Mouse (Mus musculus): Measurements from ENCODE around the gene Hap1. TPM values are rescaled to one million over a fixed set of nuclear protein-coding genes. Genes with fewer than 3 reads are reported as not detected.
"Not testable (repeated sequence)": the region's sequence is repeated elsewhere in the genome, so short reads cannot be mapped to it uniquely, and the experiment has no call there.

Hap1 gene
- polyA plus RNA-seq, 1 experiment from 2014 or later, result 8.0 TPM

- H3K27me3 ChIP-seq (replicated peaks), result peaks cover 62% of the 10 kb centered on the region
- peaks cover 6% of the 10 kb centered on the region for H3K4me1 ChIP-seq
- peak overlapping the region; percentile 41; the same call in 1 of the 2 replicates for H3K9ac ChIP-seq
- H3K4me2 ChIP-seq, result no peak overlapping the region; the same call in 1 of the 2 replicates
- H3K36me3 ChIP-seq, result no peaks in the 10 kb centered on the region
- 29% methylated on average over 10 of the region's 10 CpGs for WGBS
- no peak overlapping the region for H3K4me3 ChIP-seq
- no peak for ATAC-seq (ENCODE audit: extremely low read depth, insufficient number of reproducible peaks, low FRiP score, low TSS enrichment)
- no peaks in the 10 kb centered on the region for H3K9me3 ChIP-seq
- H3K27ac ChIP-seq (replicated peaks), result no peak overlapping the region
These were observed 3.7 kb downstream of the Hap1 start for GRCm38 (mm10) chr11:100352076-100352857.

- Histone ChIP-seq H3K4me2 (no peak overlapping the region), H3K36me3 (no peaks in the 10 kb centered on the region), H3K27ac (replicated peaks) (no peak overlapping the region), H3K4me3 (no peak overlapping the region), H3K4me1 (no peaks in the 10 kb centered on the region), H3K27me3 (replicated peaks) (peaks cover 5% of the 10 kb centered on the region), H3K9me3 (no peaks in the 10 kb centered on the region), H3K9ac (no peak overlapping the region)
- 80% methylated on average over 10 of the region's 10 CpGs for WGBS
- no peak for ATAC-seq (ENCODE audit: extremely low read depth, insufficient number of reproducible peaks, low FRiP score, low TSS enrichment)
These were observed 11.7 kb downstream of the Hap1 start for GRCm38 (mm10) chr11:100344269-100344668.

- peaks cover 8% of the 10 kb centered on the region for H3K4me1 ChIP-seq
- H3K27ac ChIP-seq (replicated peaks), result no peak overlapping the region
- WGBS, result 55% methylated on average over 3 of the region's 3 CpGs
- no peaks in the 10 kb centered on the region for H3K36me3 ChIP-seq
- H3K4me2 ChIP-seq, result no peak overlapping the region
- no peak for ATAC-seq (ENCODE audit: extremely low read depth, insufficient number of reproducible peaks, low FRiP score, low TSS enrichment)
- H3K9me3 ChIP-seq, result no peaks in the 10 kb centered on the region
- no peak overlapping the region for H3K9ac ChIP-seq
- H3K27me3 ChIP-seq (replicated peaks), result no peaks in the 10 kb centered on the region
- H3K4me3 ChIP-seq, result no peak overlapping the region
These were observed 20.2 kb downstream of the Hap1 start for GRCm38 (mm10) chr11:100335731-100336130.

GRCm38 (mm10) chr11:100333944-100334457 lies 21.9 kb downstream of the Hap1 start, which contains the start of gene Gast:
TSS of gene Gast (plus strand) at chr11:100334407.
- Histone ChIP-seq H3K36me3 (no peaks in the 10 kb centered on the region), H3K4me2 (no peak within 1 kb of the TSS), H3K27me3 (replicated peaks) (peaks cover 4% of the 10 kb centered on the region; the same call in 1 of the 2 replicates), H3K9ac (no peak within 1 kb of the TSS), H3K9me3 (no peaks in the 10 kb centered on the region), H3K27ac (replicated peaks) (no peak within 1 kb of the TSS), H3K4me3 (no peak within 1 kb of the TSS), H3K4me1 (peaks cover 8% of the 10 kb centered on the region)
- ATAC-seq (ENCODE audit: extremely low read depth, insufficient number of reproducible peaks, low FRiP score, low TSS enrichment), result no peak
- 73% methylated on average over 6 of the region's 6 CpGs for WGBS

GRCm38 (mm10) chr11:100332766-100333515 lies 23.0 kb downstream of the Hap1 start:
- H3K27ac ChIP-seq (replicated peaks), result no peak overlapping the region
- H3K27me3 ChIP-seq (replicated peaks), result peaks cover 4% of the 10 kb centered on the region; the same call in 1 of the 2 replicates
- ATAC-seq (ENCODE audit: extremely low read depth, insufficient number of reproducible peaks, low FRiP score, low TSS enrichment), result no peak

GRCm38 (mm10) chr11:100330816-100331375 lies 25.0 kb downstream of the Hap1 start:
- H3K4me2 ChIP-seq; H3K36me3 ChIP-seq; H3K4me3 ChIP-seq; H3K9me3 ChIP-seq; H3K27ac ChIP-seq (replicated peaks); H3K9ac ChIP-seq; H3K27me3 ChIP-seq (replicated peaks); ATAC-seq (ENCODE audit: extremely low read depth, insufficient number of reproducible peaks, low FRiP score, low TSS enrichment): not testable (repeated sequence)
- 67% methylated on average over 8 of the region's 8 CpGs for WGBS
- H3K4me1 ChIP-seq, result peaks cover 17% of the 10 kb centered on the region

More at GRCm38 (mm10) chr11:100332766-100333515, 23.0 kb downstream of the Hap1 start:
- Histone ChIP-seq H3K4me1 (peaks cover 8% of the 10 kb centered on the region), H3K36me3 (no peaks in the 10 kb centered on the region), H3K9me3 (no peaks in the 10 kb centered on the region), H3K4me2 (no peak overlapping the region), H3K4me3 (no peak overlapping the region), H3K9ac (no peak overlapping the region)
- WGBS, result 63% methylated on average over 9 of the region's 9 CpGs

- Histone ChIP-seq H3K9ac (no peak overlapping the region), H3K27me3 (replicated peaks) (peaks cover 4% of the 10 kb centered on the region; the same call in 1 of the 2 replicates), H3K36me3 (no peaks in the 10 kb centered on the region), H3K4me2 (no peak overlapping the region), H3K4me1 (peaks cover 14% of the 10 kb centered on the region), H3K4me3 (no peak overlapping the region), H3K27ac (replicated peaks) (no peak overlapping the region), H3K9me3 (no peaks in the 10 kb centered on the region)
- ATAC-seq (ENCODE audit: extremely low read depth, insufficient number of reproducible peaks, low FRiP score, low TSS enrichment), result no peak
- 62% methylated on average over 16 of the region's 16 CpGs for WGBS
These were observed 25.7 kb downstream of the Hap1 start for GRCm38 (mm10) chr11:100330235-100330634.

GRCm38 (mm10) chr11:100327761-100328160 lies 28.2 kb downstream of the Hap1 start:
- Histone ChIP-seq H3K4me1 (peaks cover 14% of the 10 kb centered on the region), H3K4me3 (no peak overlapping the region), H3K9ac (no peak overlapping the region), H3K9me3 (no peaks in the 10 kb centered on the region), H3K27ac (replicated peaks) (peak overlapping the region; percentile 53; the same call in 1 of the 2 replicates), H3K27me3 (replicated peaks) (peaks cover 4% of the 10 kb centered on the region; the same call in 1 of the 2 replicates), H3K36me3 (peaks cover 3% of the 10 kb centered on the region), H3K4me2 (no peak overlapping the region)
- no peak for ATAC-seq (ENCODE audit: extremely low read depth, insufficient number of reproducible peaks, low FRiP score, low TSS enrichment)
- 73% methylated on average over 6 of the region's 6 CpGs for WGBS

GRCm38 (mm10) chr11:100327316-100327715 lies 28.6 kb downstream of the Hap1 start:
- ATAC-seq (ENCODE audit: extremely low read depth, insufficient number of reproducible peaks, low FRiP score, low TSS enrichment), result no peak
- H3K4me3 ChIP-seq, result no peak overlapping the region

GRCm38 (mm10) chr11:100325062-100325629 lies 30.8 kb downstream of the Hap1 start:
- no peak for ATAC-seq (ENCODE audit: extremely low read depth, insufficient number of reproducible peaks, low FRiP score, low TSS enrichment)
- peaks cover under 1% of the 10 kb centered on the region; the same call in 1 of the 2 replicates for H3K27me3 ChIP-seq (replicated peaks)
- H3K9ac ChIP-seq, result no peak overlapping the region
- no peaks in the 10 kb centered on the region for H3K9me3 ChIP-seq
- 72% methylated on average over 11 of the region's 11 CpGs for WGBS
- H3K36me3 ChIP-seq, result peaks cover 26% of the 10 kb centered on the region
- H3K4me1 ChIP-seq, result peaks cover 26% of the 10 kb centered on the region
- no peak overlapping the region for H3K4me2 ChIP-seq
- no peak overlapping the region for H3K4me3 ChIP-seq
- no peak overlapping the region for H3K27ac ChIP-seq (replicated peaks)

More at GRCm38 (mm10) chr11:100327316-100327715, 28.6 kb downstream of the Hap1 start:
- peaks cover 14% of the 10 kb centered on the region for H3K4me1 ChIP-seq
- H3K27ac ChIP-seq (replicated peaks), result peak overlapping the region; percentile 53
- peaks cover 7% of the 10 kb centered on the region for H3K36me3 ChIP-seq
- no peak overlapping the region for H3K4me2 ChIP-seq
- no peak overlapping the region for H3K9ac ChIP-seq
- H3K27me3 ChIP-seq (replicated peaks), result peaks cover 4% of the 10 kb centered on the region; the same call in 1 of the 2 replicates
- no peaks in the 10 kb centered on the region for H3K9me3 ChIP-seq
- WGBS, result 31% methylated on average over 11 of the region's 11 CpGs

- no peak overlapping the region for H3K4me3 ChIP-seq
- peaks cover 30% of the 10 kb centered on the region for H3K4me1 ChIP-seq
- H3K27ac ChIP-seq (replicated peaks), result no peak overlapping the region
- WGBS, result 22% methylated on average over 3 of the region's 3 CpGs
- H3K9ac ChIP-seq, result no peak overlapping the region
- H3K4me2 ChIP-seq, result no peak overlapping the region
- H3K27me3 ChIP-seq (replicated peaks), result no peaks in the 10 kb centered on the region
- H3K9me3 ChIP-seq, result no peaks in the 10 kb centered on the region
- ATAC-seq (ENCODE audit: extremely low read depth, insufficient number of reproducible peaks, low FRiP score, low TSS enrichment), result no peak
- peaks cover 26% of the 10 kb centered on the region for H3K36me3 ChIP-seq
These were observed 32.4 kb downstream of the Hap1 start for GRCm38 (mm10) chr11:100323578-100323977.
